Comparison of ENCODE assay signal across 8 mouse cellular contexts in genomic region chr16:28850881-28851280, GRCm38 (mm10).
DNase-seq lines count a peak whose midpoint lies in the region; ATAC-seq and TF ChIP-seq lines count a peak whose summit lies in the region.

No protein-coding gene starts in this region.

- DNase-seq in frontal cortex, postnatal 36 days (ENCODE audit: low spot score in 2 of 2): peak; percentile 17 to 30
- DNase-seq in frontal cortex, postnatal 10 days (ENCODE audit: low spot score in 2 of 2): no peak
- no peak for DNase-seq in liver, postnatal 0 days
- DNase-seq in liver, embryonic 11.5 days (ENCODE audit: low spot score): no peak
- no peak for DNase-seq in embryo, embryonic 11 days
- DNase-seq in ovary, adult 18-20 months (ENCODE audit: low spot score): no peak

- no peak overlapping the region for H3K9ac ChIP-seq in liver, postnatal 0 days (replicated peaks)
- H3K9ac ChIP-seq in liver, embryonic 11.5 days (ENCODE audit: low read depth, low read length): no peak overlapping the region
- no peak overlapping the region; the same call in 1 of the 2 replicates for H3K9ac ChIP-seq in hindbrain, embryonic 13.5 days
- no peak overlapping the region for H3K9ac ChIP-seq in neural tube, embryonic 14.5 days (replicated peaks; ENCODE audit: low read depth, low read length)

- no peaks in the 10 kb centered on the region for H3K27me3 ChIP-seq in liver, postnatal 0 days (ENCODE audit: insufficient read depth, low read length)
- no peaks in the 10 kb centered on the region for H3K27me3 ChIP-seq in liver, embryonic 11.5 days (replicated peaks; ENCODE audit: control insufficient read depth, insufficient read depth, low read length)
- H3K27me3 ChIP-seq in hindbrain, embryonic 13.5 days: peaks cover 46% of the 10 kb centered on the region
- no peaks in the 10 kb centered on the region for H3K27me3 ChIP-seq in neural tube, embryonic 14.5 days (ENCODE audit: control insufficient read depth, insufficient read depth, low read length)

- peaks cover 6% of the 10 kb centered on the region; the same call in 1 of the 2 replicates for H3K9me3 ChIP-seq in liver, postnatal 0 days (ENCODE audit: low read length)
- no peaks in the 10 kb centered on the region for H3K9me3 ChIP-seq in liver, embryonic 11.5 days (ENCODE audit: control insufficient read depth, low read length)
- H3K9me3 ChIP-seq in hindbrain, embryonic 13.5 days: 0 out of 2 replicates have a peak, but pooled peaks cover 7% of the 10 kb centered on the region
- no peaks in the 10 kb centered on the region for H3K9me3 ChIP-seq in neural tube, embryonic 14.5 days (ENCODE audit: control insufficient read depth, low read length)

- no peak for ATAC-seq in liver, postnatal 0 days
- ATAC-seq in liver, embryonic 11.5 days (replicated peaks; ENCODE audit: low FRiP score): no peak
- ATAC-seq in hindbrain, embryonic 13.5 days (ENCODE audit: low FRiP score): peak; percentile 70
- ATAC-seq in neural tube, embryonic 14.5 days (ENCODE audit: low read depth): peak; percentile 58; the same call in 1 of the 2 replicates

- 0 out of 2 replicates have a peak overlapping the region, but pooled peaks have one; percentile 3 for H3K4me2 ChIP-seq in liver, postnatal 0 days (ENCODE audit: low read depth, low read length)
- no peak overlapping the region for H3K4me2 ChIP-seq in liver, embryonic 11.5 days
- peak overlapping the region; percentile 38 for H3K4me2 ChIP-seq in hindbrain, embryonic 13.5 days
- H3K4me2 ChIP-seq in neural tube, embryonic 14.5 days (ENCODE audit: low read depth, low read length): peak overlapping the region; percentile 12

- no peak for TF ChIP-seq CTCF in liver, postnatal 0 days (IDR thresholded peaks at IDR 0.05; ENCODE audit: low read depth)

- H3K27ac ChIP-seq in liver, postnatal 0 days (ENCODE audit: low read depth): 0 out of 2 replicates have a peak overlapping the region, but pooled peaks have one; percentile 7
- H3K27ac ChIP-seq in liver, embryonic 11.5 days (ENCODE audit: low read depth, low read length): no peak overlapping the region
- H3K27ac ChIP-seq in hindbrain, embryonic 13.5 days: peak overlapping the region; percentile 77
- H3K27ac ChIP-seq in neural tube, embryonic 14.5 days (ENCODE audit: low read depth, low read length): no peak overlapping the region

- H3K4me1 ChIP-seq in liver, postnatal 0 days (ENCODE audit: insufficient read depth): peaks cover 5% of the 10 kb centered on the region
- no peaks in the 10 kb centered on the region for H3K4me1 ChIP-seq in liver, embryonic 11.5 days (replicated peaks; ENCODE audit: control insufficient read depth, insufficient read depth, low read length)
- H3K4me1 ChIP-seq in hindbrain, embryonic 13.5 days (replicated peaks): peaks cover 33% of the 10 kb centered on the region
- H3K4me1 ChIP-seq in neural tube, embryonic 14.5 days (ENCODE audit: control insufficient read depth, insufficient read depth, low read length): peaks cover 19% of the 10 kb centered on the region; the same call in 1 of the 2 replicates

- H3K36me3 ChIP-seq in liver, postnatal 0 days (replicated peaks; ENCODE audit: insufficient read depth, low read length): no peaks in the 10 kb centered on the region; the same call in 1 of the 2 replicates
- H3K36me3 ChIP-seq in liver, embryonic 11.5 days (ENCODE audit: control insufficient read depth, insufficient read depth, low read length): peaks cover 4% of the 10 kb centered on the region; the same call in 1 of the 2 replicates
- H3K36me3 ChIP-seq in hindbrain, embryonic 13.5 days: peaks cover 6% of the 10 kb centered on the region; the same call in 1 of the 2 replicates
- H3K36me3 ChIP-seq in neural tube, embryonic 14.5 days (ENCODE audit: control insufficient read depth, insufficient read depth, low read length): no peaks in the 10 kb centered on the region

- no peak overlapping the region for H3K4me3 ChIP-seq in liver, postnatal 0 days (ENCODE audit: low read depth, low read length)
- no peak overlapping the region for H3K4me3 ChIP-seq in liver, embryonic 11.5 days (ENCODE audit: low read depth, low read length)
- H3K4me3 ChIP-seq in hindbrain, embryonic 13.5 days: no peak overlapping the region
- H3K4me3 ChIP-seq in neural tube, embryonic 14.5 days (ENCODE audit: low read depth, low read length): no peak overlapping the region

- WGBS in liver, postnatal 0 days (ENCODE audit: insufficient replicate concordance): 83% methylated on average over 14 of the region's 14 CpGs
- 80% methylated on average over 14 of the region's 14 CpGs for WGBS in liver, embryonic 11.5 days
- 38% methylated on average over 14 of the region's 14 CpGs for WGBS in hindbrain, embryonic 13.5 days
- WGBS in neural tube, embryonic 14.5 days: 37% methylated on average over 14 of the region's 14 CpGs

- no peak for TF ChIP-seq EP300 in liver, postnatal 0 days (IDR thresholded peaks at IDR 0.05; ENCODE audit: low read depth)

Comparison
In these comparisons a context has a peak if more than half of its experiments do, and no peak if none do; other contexts are left out.
1. DNase-seq: peak in frontal cortex, postnatal 36 days (2 of 2); none in frontal cortex, postnatal 10 days (0 of 2), liver, postnatal 0 days (single experiment), liver, embryonic 11.5 days (single experiment), embryo, embryonic 11 days (single experiment) and ovary, adult 18-20 months (single experiment).
2. H3K27ac ChIP-seq: peak in liver, postnatal 0 days (single experiment) and hindbrain, embryonic 13.5 days (single experiment); none in liver, embryonic 11.5 days (single experiment) and neural tube, embryonic 14.5 days (single experiment).
3. ATAC-seq: peak in hindbrain, embryonic 13.5 days (single experiment) and neural tube, embryonic 14.5 days (single experiment); none in liver, postnatal 0 days (single experiment) and liver, embryonic 11.5 days (single experiment).